Mouse (Mus musculus) spleen, adult 2 months (tissue): ENCODE measurements around the gene Haghl.

Experiments used
- CTCF ChIP-seq: fragments of 200-500 bp; IDR thresholded peaks from 2 replicates; pipeline ENCODE4 v1.5.1; 2011; ENCODE audit warnings: mild to moderate bottlenecking, inconsistent platforms; ENCODE audit not compliant: insufficient read depth, insufficient read length, insufficient replicate concordance; ENCODE audit errors: extremely low read depth
- POLR2A ChIP-seq: fragments of 200-500 bp; IDR thresholded peaks from 2 replicates; pipeline ENCODE4 v1.6.1; 2011; ENCODE audit warnings: low read depth, low read length, inconsistent platforms

DNA sequence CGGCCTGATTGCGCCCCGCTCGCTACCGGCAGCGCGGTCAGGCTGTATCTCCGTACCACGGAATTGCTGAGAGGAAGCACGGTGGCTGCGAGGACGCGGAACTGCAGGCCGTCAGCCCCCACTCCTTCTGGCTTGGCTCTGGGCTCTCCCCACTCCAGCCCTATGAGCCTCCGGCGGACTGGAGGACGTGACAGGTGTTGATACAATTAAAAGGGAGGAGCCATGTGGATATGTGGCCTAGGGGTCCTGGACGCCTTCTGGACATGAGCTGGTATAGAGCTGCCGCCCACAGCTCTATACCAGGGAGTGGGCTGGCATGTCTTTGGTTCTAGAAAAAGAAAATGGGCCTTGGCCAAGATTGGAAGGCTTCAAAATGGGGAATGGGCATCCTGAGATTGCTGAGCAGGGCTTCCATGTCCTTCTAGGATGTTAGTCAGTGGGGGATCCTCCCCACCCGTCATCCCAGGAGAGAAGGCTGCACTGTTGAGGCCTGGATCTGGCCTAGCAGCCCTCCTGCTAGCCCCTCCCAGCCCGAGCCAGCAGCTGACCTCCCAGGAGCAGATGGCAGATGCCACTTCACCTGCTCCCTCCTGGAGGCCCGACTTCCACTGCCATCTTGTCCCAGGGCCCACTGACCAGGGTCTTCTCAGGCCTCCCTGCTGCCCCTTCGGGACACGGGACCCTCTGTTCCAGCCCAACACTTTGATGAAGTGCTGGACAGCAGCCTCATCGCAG, 24.3 kb upstream of the Haghl start:
- TF ChIP-seq CTCF = no peak
- TF ChIP-seq POLR2A = no peak
